Mouse (Mus musculus): Measurements from ENCODE around the gene H2-Q7. TPM values are rescaled to one million over a fixed set of nuclear protein-coding genes. Genes with fewer than 3 reads are reported as not detected.

The H2-Q7 gene
- polyA plus RNA-seq, 1 experiment from 2014 or later, result 18.7 TPM

- H3K4me2 ChIP-seq, result no peak overlapping the region
- H3K27ac ChIP-seq (replicated peaks), result 0 out of 2 replicates have a peak overlapping the region, but pooled peaks have one; percentile 38
- H3K27me3 ChIP-seq, result peaks cover 12% of the 10 kb centered on the region
- no peaks in the 10 kb centered on the region for H3K9me3 ChIP-seq (replicated peaks)
- H3K4me1 ChIP-seq (replicated peaks), result no peaks in the 10 kb centered on the region
- H3K4me3 ChIP-seq (replicated peaks), result no peak overlapping the region
- H3K9ac ChIP-seq, result no peak overlapping the region
- 24% methylated on average over 4 of the region's 4 CpGs for WGBS (ENCODE audit: insufficient replicate concordance)
- peak; percentile 66 for ATAC-seq (ENCODE audit: insufficient read depth)
- H3K36me3 ChIP-seq (replicated peaks), result no peaks in the 10 kb centered on the region
These were observed 46.7 kb downstream of the H2-Q7 start for GRCm38 (mm10) chr17:35485702-35486101.

- no peak overlapping the region for H3K4me2 ChIP-seq
- no peak overlapping the region for H3K4me3 ChIP-seq (replicated peaks)
- no peaks in the 10 kb centered on the region for H3K9me3 ChIP-seq (replicated peaks)
- ATAC-seq (ENCODE audit: insufficient read depth), result no peak
- H3K36me3 ChIP-seq (replicated peaks), result no peaks in the 10 kb centered on the region
- H3K9ac ChIP-seq, result no peak overlapping the region
- H3K4me1 ChIP-seq (replicated peaks), result no peaks in the 10 kb centered on the region
- H3K27me3 ChIP-seq, result peaks cover 12% of the 10 kb centered on the region
- 36% methylated on average over 10 of the region's 10 CpGs for WGBS (ENCODE audit: insufficient replicate concordance)
- no peak overlapping the region for H3K27ac ChIP-seq (replicated peaks)
These were observed 47.8 kb downstream of the H2-Q7 start for GRCm38 (mm10) chr17:35486726-35487125.

GRCm38 (mm10) chr17:35488041-35488440, 49.1 kb downstream of the H2-Q7 start:
- Histone ChIP-seq H3K9ac (no peak overlapping the region), H3K27me3 (peaks cover 12% of the 10 kb centered on the region), H3K4me3 (replicated peaks) (no peak overlapping the region), H3K36me3 (replicated peaks) (no peaks in the 10 kb centered on the region), H3K4me2 (no peak overlapping the region), H3K9me3 (replicated peaks) (no peaks in the 10 kb centered on the region), H3K4me1 (replicated peaks) (no peaks in the 10 kb centered on the region), H3K27ac (replicated peaks) (no peak overlapping the region)
- no peak for ATAC-seq (ENCODE audit: insufficient read depth)
- 70% methylated on average over 2 of the region's 2 CpGs for WGBS (ENCODE audit: insufficient replicate concordance)

GRCm38 (mm10) chr17:35490320-35490719, 51.4 kb downstream of the H2-Q7 start:
- Histone ChIP-seq H3K27me3 (peaks cover 12% of the 10 kb centered on the region), H3K9me3 (replicated peaks) (no peaks in the 10 kb centered on the region), H3K4me3 (replicated peaks) (no peak overlapping the region), H3K4me2 (no peak overlapping the region), H3K27ac (replicated peaks) (no peak overlapping the region), H3K4me1 (replicated peaks) (no peaks in the 10 kb centered on the region), H3K9ac (no peak overlapping the region), H3K36me3 (replicated peaks) (no peaks in the 10 kb centered on the region)
- no peak for ATAC-seq (ENCODE audit: insufficient read depth)
- WGBS (ENCODE audit: insufficient replicate concordance), result 57% methylated on average over 5 of the region's 5 CpGs

Other genes with a start within 250 kb of the H2-Q7 start
- 1.2 and 2.0 TPM in 2 replicates for gene Ltb, start 244.7 kb upstream of the H2-Q7 start, polyA plus RNA-seq (2015; fragmentation: Nextera tagmentation; extraction: Ambion mirVana)
- 0.31 and 0.36 TPM in 2 replicates for gene Tnf, start 237.1 kb upstream of the H2-Q7 start, polyA plus RNA-seq (2015; fragmentation: Nextera tagmentation; extraction: Ambion mirVana)
- 0.06 TPM in 1 of 2 replicates, not detected in the other for gene Lta, start 233.8 kb upstream of the H2-Q7 start, polyA plus RNA-seq (2015; fragmentation: Nextera tagmentation; extraction: Ambion mirVana)
- gene Gm16181, start 218.3 kb upstream of the H2-Q7 start, polyA plus RNA-seq (2015; fragmentation: Nextera tagmentation; extraction: Ambion mirVana), result 0.24 TPM in 1 of 2 replicates, not detected in the other
- 0.58 and 0.63 TPM in 2 replicates for gene Atp6v1g2, start 205.5 kb upstream of the H2-Q7 start, polyA plus RNA-seq (2015; fragmentation: Nextera tagmentation; extraction: Ambion mirVana)
- gene Nfkbil1, start 203.4 kb upstream of the H2-Q7 start, polyA plus RNA-seq (2015; fragmentation: Nextera tagmentation; extraction: Ambion mirVana), result 3.2 and 3.6 TPM in 2 replicates
- gene Ddx39b, start 197.4 kb upstream of the H2-Q7 start, polyA plus RNA-seq (2015; fragmentation: Nextera tagmentation; extraction: Ambion mirVana), result 141 and 150 TPM in 2 replicates
- 99.7 and 119 TPM in 2 replicates for gene H2-D1, start 176.4 kb upstream of the H2-Q7 start, polyA plus RNA-seq (2015; fragmentation: Nextera tagmentation; extraction: Ambion mirVana)
- 0.58 and 0.70 TPM in 2 replicates for gene H2-Q1, start 118.8 kb upstream of the H2-Q7 start, polyA plus RNA-seq (2015; fragmentation: Nextera tagmentation; extraction: Ambion mirVana)
- 0.94 and 1.4 TPM in 2 replicates for gene H2-Q2, start 96.9 kb upstream of the H2-Q7 start, polyA plus RNA-seq (2015; fragmentation: Nextera tagmentation; extraction: Ambion mirVana)
- gene H2-Q4, start 59.5 kb upstream of the H2-Q7 start, polyA plus RNA-seq (2015; fragmentation: Nextera tagmentation; extraction: Ambion mirVana), result 2.2 and 2.7 TPM in 2 replicates
- 9.5 and 11.9 TPM in 2 replicates for gene H2-Q6, start 14.3 kb upstream of the H2-Q7 start, polyA plus RNA-seq (2015; fragmentation: Nextera tagmentation; extraction: Ambion mirVana)
- gene H2-Q10, start 30.9 kb downstream of the H2-Q7 start, polyA plus RNA-seq (2015; fragmentation: Nextera tagmentation; extraction: Ambion mirVana), result 322 and 403 TPM in 2 replicates
- not detected in 2 replicates for gene Pou5f1, start 66.9 kb downstream of the H2-Q7 start, polyA plus RNA-seq (2015; fragmentation: Nextera tagmentation; extraction: Ambion mirVana)
- gene Tcf19, start 77.7 kb downstream of the H2-Q7 start, polyA plus RNA-seq (2015; fragmentation: Nextera tagmentation; extraction: Ambion mirVana), result 44.6 and 47.9 TPM in 2 replicates
- gene Cchcr1, start 77.9 kb downstream of the H2-Q7 start, polyA plus RNA-seq (2015; fragmentation: Nextera tagmentation; extraction: Ambion mirVana), result 7.4 and 8.7 TPM in 2 replicates
- 0.14 TPM in 2 replicates for gene Psors1c2, start 94.0 kb downstream of the H2-Q7 start, polyA plus RNA-seq (2015; fragmentation: Nextera tagmentation; extraction: Ambion mirVana)
- 0.03 and 0.05 TPM in 2 replicates for gene Cdsn, start 113.0 kb downstream of the H2-Q7 start, polyA plus RNA-seq (2015; fragmentation: Nextera tagmentation; extraction: Ambion mirVana)
- not detected in 2 replicates for gene 2300002M23Rik, start 128.3 kb downstream of the H2-Q7 start, polyA plus RNA-seq (2015; fragmentation: Nextera tagmentation; extraction: Ambion mirVana)
- gene Sfta2, start 162.4 kb downstream of the H2-Q7 start, polyA plus RNA-seq (2015; fragmentation: Nextera tagmentation; extraction: Ambion mirVana), result not detected in 2 replicates
- gene Gm9573, start 187.5 kb downstream of the H2-Q7 start, polyA plus RNA-seq (2015; fragmentation: Nextera tagmentation; extraction: Ambion mirVana), result not detected in 2 replicates
- 0.03 and 0.05 TPM in 2 replicates for gene Mucl3, start 204.5 kb downstream of the H2-Q7 start, polyA plus RNA-seq (2015; fragmentation: Nextera tagmentation; extraction: Ambion mirVana)
- 6.1 and 6.5 TPM in 2 replicates for gene Vars2, start 228.4 kb downstream of the H2-Q7 start, polyA plus RNA-seq (2015; fragmentation: Nextera tagmentation; extraction: Ambion mirVana)
- 21.7 and 25.5 TPM in 2 replicates for gene Gtf2h4, start 234.6 kb downstream of the H2-Q7 start, polyA plus RNA-seq (2015; fragmentation: Nextera tagmentation; extraction: Ambion mirVana)